Mouse (Mus musculus) cortical plate, adult 2 months (tissue): Measurements from ENCODE around the gene Id1.

Experiments used
- CTCF ChIP-seq: fragments of 200-500 bp; IDR thresholded peaks from 2 replicates; pipeline ENCODE4 v1.5.1; 2011; ENCODE audit warnings: mild to moderate bottlenecking, control low read depth, low read length; ENCODE audit not compliant: insufficient read depth; ENCODE audit errors: extremely low read depth
- POLR2A ChIP-seq: fragments of 200-500 bp; IDR thresholded peaks from 2 replicates; pipeline ENCODE4 v1.6.1; 2011; ENCODE audit warnings: mild to moderate bottlenecking, low read length, control low read depth; ENCODE audit not compliant: insufficient read depth; ENCODE audit errors: extremely low read depth

GRCm38 (mm10) chr2:152716241-152716772 lies 19.7 kb upstream of the Id1 start:
- TF ChIP-seq CTCF (no peak), POLR2A (no peak)
